Mouse (Mus musculus): ENCODE results near the gene Gm11437. TPM values are rescaled to one million over a fixed set of nuclear protein-coding genes. Genes with fewer than 3 reads are reported as not detected.

Gene Gm11437
- polyA plus RNA-seq, 1 experiment from 2014 or later, result 0.14 TPM

GRCm38 (mm10) chr11:84190581-84191233 is 23.4 kb upstream of the Gm11437 start:
- Histone ChIP-seq H3K9ac (replicated peaks) (no peak overlapping the region), H3K36me3 (replicated peaks; ENCODE audit: insufficient read depth, low read length) (peaks cover 3% of the 10 kb centered on the region; the same call in 1 of the 2 replicates), H3K4me1 (ENCODE audit: insufficient read depth) (0 out of 2 replicates have a peak, but pooled peaks cover 5% of the 10 kb centered on the region), H3K9me3 (ENCODE audit: low read length) (no peaks in the 10 kb centered on the region), H3K4me3 (ENCODE audit: low read depth, low read length) (no peak overlapping the region), H3K27ac (ENCODE audit: low read depth) (no peak overlapping the region), H3K27me3 (ENCODE audit: insufficient read depth, low read length) (no peaks in the 10 kb centered on the region), H3K4me2 (ENCODE audit: low read depth, low read length) (0 out of 2 replicates have a peak overlapping the region, but pooled peaks have one; percentile 13)
- TF ChIP-seq EP300 (IDR thresholded peaks at IDR 0.05; ENCODE audit: low read depth) (no peak), CTCF (IDR thresholded peaks at IDR 0.05; ENCODE audit: low read depth) (no peak)
- no peak for DNase-seq
- no peak for ATAC-seq
- 70% methylated on average over 8 of the region's 8 CpGs for WGBS (ENCODE audit: insufficient replicate concordance)

DNA sequence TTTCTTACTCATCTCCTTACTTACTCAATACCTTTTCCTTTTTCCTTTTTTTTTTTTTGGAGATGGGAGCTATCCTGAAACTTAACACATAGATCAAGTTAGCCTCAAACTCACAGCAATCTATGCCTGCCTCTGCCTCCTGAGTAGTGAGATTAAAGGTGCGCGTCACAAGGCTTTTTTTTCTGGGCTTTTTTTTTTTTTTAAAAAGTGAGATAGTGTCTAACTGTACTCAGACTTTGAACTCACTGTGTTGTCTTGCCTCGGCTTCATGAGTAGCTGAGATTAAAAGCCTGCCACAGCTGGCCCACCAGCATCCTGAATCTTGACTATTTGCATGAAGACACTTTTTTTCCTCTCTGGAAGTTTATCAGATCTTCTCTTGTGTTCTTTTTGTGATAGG is 21.3 kb upstream of the Gm11437 start:
- no peak for TF ChIP-seq EP300 (IDR thresholded peaks at IDR 0.05; ENCODE audit: low read depth)
- 0 out of 2 replicates have a peak, but pooled peaks cover 5% of the 10 kb centered on the region for H3K4me1 ChIP-seq (ENCODE audit: insufficient read depth)
- H3K36me3 ChIP-seq (replicated peaks; ENCODE audit: insufficient read depth, low read length), result no peaks in the 10 kb centered on the region
- ATAC-seq (no peak), DNase-seq (no peak)
- no peak overlapping the region for H3K27ac ChIP-seq (ENCODE audit: low read depth)
- 52% methylated on average over 3 of the region's 3 CpGs for WGBS (ENCODE audit: insufficient replicate concordance)
- H3K27me3 ChIP-seq (ENCODE audit: insufficient read depth, low read length), result no peaks in the 10 kb centered on the region
- no peak overlapping the region for H3K4me3 ChIP-seq (ENCODE audit: low read depth, low read length)
- H3K9ac ChIP-seq (replicated peaks), result no peak overlapping the region
- H3K9me3 ChIP-seq (ENCODE audit: low read length), result no peaks in the 10 kb centered on the region
- H3K4me2 ChIP-seq (ENCODE audit: low read depth, low read length), result no peak overlapping the region

DNA sequence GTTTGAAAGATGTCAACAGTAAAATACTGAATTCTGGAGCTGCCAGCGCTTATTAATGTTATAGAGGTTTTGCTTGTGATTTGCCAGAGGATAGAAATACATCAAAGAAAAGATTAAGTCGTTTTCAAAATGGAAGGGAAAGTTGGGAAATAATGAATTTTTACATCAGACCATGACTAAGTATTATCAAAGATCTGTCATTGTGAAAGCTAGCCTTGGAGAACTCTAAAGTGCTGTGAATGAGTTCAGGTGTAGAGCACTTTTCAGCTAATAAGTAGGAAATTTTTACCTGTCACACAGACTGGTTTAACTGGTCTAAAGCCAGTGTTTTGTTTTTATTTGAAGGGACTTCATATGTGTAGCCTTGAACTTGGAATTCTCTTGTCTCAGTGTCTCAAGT is 14.0 kb upstream of the Gm11437 start:
- 65% methylated on average over 2 of the region's 2 CpGs for WGBS (ENCODE audit: insufficient replicate concordance)
- H3K27ac ChIP-seq (ENCODE audit: low read depth), result peak overlapping the region; percentile 89; the same call in 1 of the 2 replicates
- 0 out of 2 replicates have a peak overlapping the region, but pooled peaks have one; percentile 80 for H3K9ac ChIP-seq (replicated peaks)
- TF ChIP-seq CTCF (IDR thresholded peaks at IDR 0.05; ENCODE audit: low read depth) (no peak), EP300 (IDR thresholded peaks at IDR 0.05; ENCODE audit: low read depth) (no peak)
- DNase-seq (no peak), ATAC-seq (no peak)
- no peaks in the 10 kb centered on the region for H3K27me3 ChIP-seq (ENCODE audit: insufficient read depth, low read length)
- H3K9me3 ChIP-seq (ENCODE audit: low read length), result no peaks in the 10 kb centered on the region
- peak overlapping the region; percentile 99 for H3K4me2 ChIP-seq (ENCODE audit: low read depth, low read length)
- peaks cover 13% of the 10 kb centered on the region for H3K4me1 ChIP-seq (ENCODE audit: insufficient read depth)
- peak overlapping the region; percentile 92 for H3K4me3 ChIP-seq (ENCODE audit: low read depth, low read length)
- H3K36me3 ChIP-seq (replicated peaks; ENCODE audit: insufficient read depth, low read length), result no peaks in the 10 kb centered on the region

- peaks cover 13% of the 10 kb centered on the region for H3K4me1 ChIP-seq (ENCODE audit: insufficient read depth)
- 2% methylated on average over 38 of the region's 44 CpGs for WGBS (ENCODE audit: insufficient replicate concordance)
- H3K9ac ChIP-seq (replicated peaks), result peak overlapping the region; percentile 80
- no peaks in the 10 kb centered on the region for H3K36me3 ChIP-seq (replicated peaks; ENCODE audit: insufficient read depth, low read length)
- peak overlapping the region; percentile 89 for H3K27ac ChIP-seq (ENCODE audit: low read depth)
- peak; percentile 34 for ATAC-seq
- H3K9me3 ChIP-seq (ENCODE audit: low read length), result no peaks in the 10 kb centered on the region
- H3K27me3 ChIP-seq (ENCODE audit: insufficient read depth, low read length), result no peaks in the 10 kb centered on the region
- TF ChIP-seq EP300 (IDR thresholded peaks at IDR 0.05; ENCODE audit: low read depth) (no peak), CTCF (IDR thresholded peaks at IDR 0.05; ENCODE audit: low read depth) (peak; percentile 31)
- DNase-seq, result peak; percentile 76
- peak overlapping the region; percentile 92 for H3K4me3 ChIP-seq (ENCODE audit: low read depth, low read length)
- H3K4me2 ChIP-seq (ENCODE audit: low read depth, low read length), result peak overlapping the region; percentile 99
Observed at GRCm38 (mm10) chr11:84179954-84180598, 12.8 kb upstream of the Gm11437 start.

GRCm38 (mm10) chr11:84179226-84179953 is 12.1 kb upstream of the Gm11437 start:
- ATAC-seq, result peak; percentile 94
- Histone ChIP-seq H3K4me1 (ENCODE audit: insufficient read depth) (peaks cover 13% of the 10 kb centered on the region), H3K9me3 (ENCODE audit: low read length) (no peaks in the 10 kb centered on the region), H3K27me3 (ENCODE audit: insufficient read depth, low read length) (no peaks in the 10 kb centered on the region), H3K4me2 (ENCODE audit: low read depth, low read length) (peak overlapping the region; percentile 99), H3K9ac (replicated peaks) (peak overlapping the region; percentile 80), H3K4me3 (ENCODE audit: low read depth, low read length) (peak overlapping the region; percentile 92), H3K27ac (ENCODE audit: low read depth) (peak overlapping the region; percentile 89), H3K36me3 (replicated peaks; ENCODE audit: insufficient read depth, low read length) (no peaks in the 10 kb centered on the region)
- DNase-seq, result peak; percentile 96
- WGBS (ENCODE audit: insufficient replicate concordance), result under 1% methylated on average over 73 of the region's 85 CpGs
- TF ChIP-seq EP300 (IDR thresholded peaks at IDR 0.05; ENCODE audit: low read depth) (no peak), CTCF (IDR thresholded peaks at IDR 0.05; ENCODE audit: low read depth) (peak; percentile 86)

DNA sequence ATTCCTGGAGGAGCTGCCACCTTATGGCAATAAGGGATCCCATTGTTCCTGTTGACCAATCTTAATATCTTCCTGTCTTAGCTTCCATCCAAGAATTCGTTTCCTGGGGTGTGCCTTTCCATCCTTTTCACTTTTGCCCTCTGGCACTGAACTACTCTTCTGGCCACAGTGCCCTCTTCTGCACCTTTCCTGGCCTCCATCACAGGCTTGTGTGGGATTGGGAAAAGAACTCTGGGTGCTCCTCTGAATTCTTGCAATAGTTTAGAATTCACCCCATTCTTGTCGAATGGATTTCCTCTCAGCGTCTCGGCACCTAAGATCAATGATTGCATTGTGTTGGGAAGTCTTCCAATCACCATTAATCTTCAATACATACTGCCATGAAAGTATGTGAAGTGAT is 11.3 kb upstream of the Gm11437 start:
- TF ChIP-seq EP300 (IDR thresholded peaks at IDR 0.05; ENCODE audit: low read depth) (no peak), CTCF (IDR thresholded peaks at IDR 0.05; ENCODE audit: low read depth) (no peak)
- Histone ChIP-seq H3K27me3 (ENCODE audit: insufficient read depth, low read length) (no peaks in the 10 kb centered on the region), H3K4me1 (ENCODE audit: insufficient read depth) (peaks cover 13% of the 10 kb centered on the region), H3K4me3 (ENCODE audit: low read depth, low read length) (peak overlapping the region; percentile 92), H3K9me3 (ENCODE audit: low read length) (no peaks in the 10 kb centered on the region), H3K4me2 (ENCODE audit: low read depth, low read length) (peak overlapping the region; percentile 99), H3K27ac (ENCODE audit: low read depth) (peak overlapping the region; percentile 89; the same call in 1 of the 2 replicates), H3K36me3 (replicated peaks; ENCODE audit: insufficient read depth, low read length) (no peaks in the 10 kb centered on the region), H3K9ac (replicated peaks) (peak overlapping the region; percentile 80; the same call in 1 of the 2 replicates)
- 42% methylated on average over 4 of the region's 4 CpGs for WGBS (ENCODE audit: insufficient replicate concordance)
- no peak for ATAC-seq
- DNase-seq, result no peak
